Mouse (Mus musculus) kidney, embryonic 14.5 days (tissue): Measurements from ENCODE around the gene Hist1h2bc. TPM values are rescaled to one million over a fixed set of nuclear protein-coding genes. Genes with fewer than 3 reads are reported as not detected.

Experiments used
- ATAC-seq: fragments of 200-750 bp; cut with Nextera tagmentation; 2 replicates; pipeline ENCODE4 v1.8.0; 2017; ENCODE audit warnings: moderate number of reproducible peaks, mild to moderate bottlenecking, moderate TSS enrichment, moderate library complexity; ENCODE audit not compliant: low FRiP score, low TSS enrichment
- H3K27ac ChIP-seq: fragments of 300-500 bp; sonication (generic); 2 replicates; pipeline ENCODE4 v1.5.1; 2014; ENCODE audit warnings: low read depth, mild to moderate bottlenecking, low read length, moderate library complexity, mixed read lengths
- H3K27me3 ChIP-seq: fragments of 300-500 bp; sonication (generic); 2 replicates; pipeline ENCODE4 v1.6.1; 2014; ENCODE audit warnings: mild to moderate bottlenecking, low read length; ENCODE audit not compliant: control insufficient read depth, insufficient read depth
- H3K36me3 ChIP-seq: fragments of 300-500 bp; sonication (generic); 2 replicates; pipeline ENCODE4 v1.6.1; 2014; ENCODE audit warnings: low read length, mixed read lengths; ENCODE audit not compliant: control insufficient read depth, insufficient read depth
- H3K4me1 ChIP-seq: fragments of 300-500 bp; sonication (generic); 2 replicates; pipeline ENCODE4 v1.6.1; 2014; ENCODE audit warnings: low read length, mixed read lengths; ENCODE audit not compliant: control insufficient read depth, insufficient read depth
- H3K4me2 ChIP-seq: fragments of 300-500 bp; sonication (generic); replicated peaks from 2 replicates; pipeline ENCODE4 v1.6.1; 2014; ENCODE audit warnings: low read depth, mild to moderate bottlenecking, low read length
- H3K4me3 ChIP-seq: fragments of 300-500 bp; sonication (generic); 2 replicates; pipeline ENCODE4 v1.5.1; 2014; ENCODE audit warnings: mild to moderate bottlenecking, low read length
- H3K9ac ChIP-seq: fragments of 300-500 bp; sonication (generic); 2 replicates; pipeline ENCODE4 v1.6.1; 2014; ENCODE audit warnings: low read depth, mild to moderate bottlenecking, low read length, moderate library complexity
- H3K9me3 ChIP-seq: fragments of 300-500 bp; sonication (generic); 2 replicates; pipeline ENCODE4 v1.6.1; 2016; ENCODE audit warnings: low read length; ENCODE audit not compliant: control insufficient read depth
- WGBS: fragments of 180-500 bp; shearing (Covaris S2); extraction: QIAGEN DNeasy Blood & Tissue Kit; methylation state at CpG from one replicate; pipeline ENCODE4 v1.1.7; 2014; 5-methylcytosine and 5-hydroxymethylcytosine counted together
- microRNA-seq: library from miRNA; unstranded; fragments of <30 nt; microRNA quantifications from one replicate; pipeline ENCODE4, GENCODE M21; 2016
- polyA plus RNA-seq: library from polyadenylated mRNA; unstranded; fragments of >200 nt; fragmentation: Nextera tagmentation; extraction: Ambion mirVana; gene quantifications from 2 replicates; pipeline ENCODE4 v1.2.1, GENCODE M21; 2014

Gene Hist1h2bc
- polyA plus RNA-seq, 1 experiment from 2014 or later: 54.0 TPM

- ATAC-seq: peak; percentile 95
- Histone ChIP-seq H3K4me2 (peak within 1 kb of the TSS; percentile 72), H3K27ac (peak within 1 kb of the TSS; percentile 99), H3K4me1 (peaks cover 7% of the 10 kb centered on the region; the same call in 1 of the 2 replicates), H3K4me3 (peak within 1 kb of the TSS; percentile 51), H3K9me3 (no peaks in the 10 kb centered on the region), H3K36me3 (no peaks in the 10 kb centered on the region), H3K9ac (peak within 1 kb of the TSS; percentile 74), H3K27me3 (no peaks in the 10 kb centered on the region)
- WGBS: under 1% methylated on average over 30 of the region's 38 CpGs
Measured at GRCm38 (mm10) chr13:23738677-23739068, 54.7 kb downstream of the Hist1h2bc start, which contains the start of gene Hist1h1c. Gene Hist1h1c, plus strand, starts transcription at chr13:23738808.

- under 1% methylated on average over 39 of the region's 39 CpGs for WGBS
- Histone ChIP-seq H3K27me3 (no peaks in the 10 kb centered on the region), H3K9ac (peak overlapping the region; percentile 74), H3K4me1 (peaks cover 10% of the 10 kb centered on the region; the same call in 1 of the 2 replicates), H3K4me3 (peak overlapping the region; percentile 51), H3K4me2 (peak overlapping the region; percentile 72), H3K36me3 (no peaks in the 10 kb centered on the region), H3K27ac (peak overlapping the region; percentile 99), H3K9me3 (no peaks in the 10 kb centered on the region)
- peak; percentile 94 for ATAC-seq
Measured at GRCm38 (mm10) chr13:23739069-23739921, 55.3 kb downstream of the Hist1h2bc start.

GRCm38 (mm10) chr13:23739922-23740252 is 55.9 kb downstream of the Hist1h2bc start:
- H3K9ac ChIP-seq: peak overlapping the region; percentile 74
- H3K9me3 ChIP-seq: no peaks in the 10 kb centered on the region
- H3K4me1 ChIP-seq: peaks cover 13% of the 10 kb centered on the region; the same call in 1 of the 2 replicates
- no peaks in the 10 kb centered on the region for H3K27me3 ChIP-seq
- peak overlapping the region; percentile 51 for H3K4me3 ChIP-seq
- no peak for ATAC-seq
- WGBS: under 1% methylated on average over 14 of the region's 14 CpGs
- H3K27ac ChIP-seq: peak overlapping the region; percentile 99
- peak overlapping the region; percentile 72 for H3K4me2 ChIP-seq
- no peaks in the 10 kb centered on the region for H3K36me3 ChIP-seq

- WGBS: 22% methylated on average over 13 of the region's 13 CpGs
- Histone ChIP-seq H3K9ac (peak overlapping the region; percentile 74), H3K36me3 (no peaks in the 10 kb centered on the region), H3K9me3 (no peaks in the 10 kb centered on the region), H3K4me1 (peaks cover 13% of the 10 kb centered on the region; the same call in 1 of the 2 replicates), H3K4me3 (peak overlapping the region; percentile 51), H3K27me3 (no peaks in the 10 kb centered on the region), H3K27ac (peak overlapping the region; percentile 99), H3K4me2 (peak overlapping the region; percentile 72)
- ATAC-seq: no peak
Measured at GRCm38 (mm10) chr13:23740256-23740840, 56.3 kb downstream of the Hist1h2bc start.

- peak overlapping the region; percentile 51; the same call in 1 of the 2 replicates for H3K4me3 ChIP-seq
- peaks cover 13% of the 10 kb centered on the region; the same call in 1 of the 2 replicates for H3K4me1 ChIP-seq
- peak overlapping the region; percentile 74; the same call in 1 of the 2 replicates for H3K9ac ChIP-seq
- ATAC-seq: no peak
- no peaks in the 10 kb centered on the region for H3K9me3 ChIP-seq
- peak overlapping the region; percentile 99; the same call in 1 of the 2 replicates for H3K27ac ChIP-seq
- no peaks in the 10 kb centered on the region for H3K36me3 ChIP-seq
- no peaks in the 10 kb centered on the region for H3K27me3 ChIP-seq
- H3K4me2 ChIP-seq: peak overlapping the region; percentile 72
- 47% methylated on average over 5 of the region's 5 CpGs for WGBS
Measured at GRCm38 (mm10) chr13:23740910-23741309, 56.9 kb downstream of the Hist1h2bc start.

GRCm38 (mm10) chr13:23742007-23742406 is 58.0 kb downstream of the Hist1h2bc start:
- Histone ChIP-seq H3K4me1 (peaks cover 13% of the 10 kb centered on the region; the same call in 1 of the 2 replicates), H3K4me2 (no peak overlapping the region), H3K9ac (no peak overlapping the region), H3K36me3 (no peaks in the 10 kb centered on the region), H3K27me3 (no peaks in the 10 kb centered on the region), H3K27ac (no peak overlapping the region), H3K4me3 (no peak overlapping the region), H3K9me3 (no peaks in the 10 kb centered on the region)
- no peak for ATAC-seq

Small RNA genes lying within 50 kb of the gene (microRNA-seq; reads per million reads assigned to microRNA genes)
- gene Gm44350: not detected

Other genes with a start within 250 kb of the Hist1h2bc start
- gene Btn1a1, start 218.3 kb upstream of the Hist1h2bc start, polyA plus RNA-seq: 0.09 TPM in 2 replicates
- 0.31 and 0.87 TPM in 2 replicates for gene Btn2a2, start 195.3 kb upstream of the Hist1h2bc start, polyA plus RNA-seq
- gene Hist1h4h, start 153.1 kb upstream of the Hist1h2bc start, polyA plus RNA-seq: 6.1 and 9.9 TPM in 2 replicates
- gene Hist1h2af, start 150.3 kb upstream of the Hist1h2bc start, polyA plus RNA-seq: 13.8 and 28.7 TPM in 2 replicates
- gene Hist1h3g, start 148.8 kb upstream of the Hist1h2bc start, polyA plus RNA-seq: 8.2 and 12.5 TPM in 2 replicates
- 1.4 and 2.9 TPM in 2 replicates for gene Hist1h2bh, start 140.8 kb upstream of the Hist1h2bc start, polyA plus RNA-seq
- gene Hist1h3f, start 140.1 kb upstream of the Hist1h2bc start, polyA plus RNA-seq: 1.2 and 2.0 TPM in 2 replicates
- gene Hist1h4f, start 132.6 kb upstream of the Hist1h2bc start, polyA plus RNA-seq: 1.1 and 2.9 TPM in 2 replicates
- gene Hist1h1d, start 130.9 kb upstream of the Hist1h2bc start, polyA plus RNA-seq: 0.70 and 1.2 TPM in 2 replicates
- 11.4 and 15.4 TPM in 2 replicates for gene Hist1h3e, start 121.8 kb upstream of the Hist1h2bc start, polyA plus RNA-seq
- gene Hist1h2ae, start 113.0 kb upstream of the Hist1h2bc start, polyA plus RNA-seq: 114 and 155 TPM in 2 replicates
- 7.9 and 12.9 TPM in 2 replicates for gene Hist1h2bg, start 112.8 kb upstream of the Hist1h2bc start, polyA plus RNA-seq
- gene Hist1h2bf, start 110.0 kb upstream of the Hist1h2bc start, polyA plus RNA-seq: 6.7 and 10.8 TPM in 2 replicates
- gene Hist1h2ad, start 109.8 kb upstream of the Hist1h2bc start, polyA plus RNA-seq: 2.9 and 5.3 TPM in 2 replicates
- gene Hist1h3d, start 108.4 kb upstream of the Hist1h2bc start, polyA plus RNA-seq: 12.0 and 14.7 TPM in 2 replicates
- gene Hist1h4d, start 102.6 kb upstream of the Hist1h2bc start, polyA plus RNA-seq: 113 and 136 TPM in 2 replicates
- gene Hist1h2be, start 63.1 kb upstream of the Hist1h2bc start, polyA plus RNA-seq: 2.9 and 3.1 TPM in 2 replicates
- gene Hist1h1e, start 61.6 kb upstream of the Hist1h2bc start, polyA plus RNA-seq: 17.6 and 20.4 TPM in 2 replicates
- gene Hist1h2ac, start 251 bp upstream of the Hist1h2bc start, polyA plus RNA-seq: 1.3 and 1.9 TPM in 2 replicates
- gene Hist1h1t, start 11.6 kb downstream of the Hist1h2bc start, polyA plus RNA-seq: not detected in 2 replicates
- 9.0 and 15.0 TPM in 2 replicates for gene Hist1h4c, start 14.3 kb downstream of the Hist1h2bc start, polyA plus RNA-seq
- 6.0 and 7.6 TPM in 2 replicates for gene Hfe, start 26.7 kb downstream of the Hist1h2bc start, polyA plus RNA-seq
- gene Hist1h1c, start 54.6 kb downstream of the Hist1h2bc start, polyA plus RNA-seq: 21.6 and 28.4 TPM in 2 replicates
- gene Hist1h3c, start 61.4 kb downstream of the Hist1h2bc start, polyA plus RNA-seq: 12.7 and 18.3 TPM in 2 replicates
- gene Hist1h2bb, start 62.5 kb downstream of the Hist1h2bc start, polyA plus RNA-seq: 2.7 and 6.8 TPM in 2 replicates
- gene Hist1h2ab, start 66.9 kb downstream of the Hist1h2bc start, polyA plus RNA-seq: 70.3 and 91.4 TPM in 2 replicates
- 12.5 and 22.2 TPM in 2 replicates for gene Hist1h3b, start 68.1 kb downstream of the Hist1h2bc start, polyA plus RNA-seq
- gene Hist1h4b, start 72.8 kb downstream of the Hist1h2bc start, polyA plus RNA-seq: 7.0 and 9.2 TPM in 2 replicates
- 1.3 and 1.9 TPM in 2 replicates for gene Hist1h4a, start 77.0 kb downstream of the Hist1h2bc start, polyA plus RNA-seq
- gene Hist1h3a, start 78.2 kb downstream of the Hist1h2bc start, polyA plus RNA-seq: 8.8 and 11.6 TPM in 2 replicates
- 3.5 and 6.5 TPM in 2 replicates for gene Hist1h1a, start 79.5 kb downstream of the Hist1h2bc start, polyA plus RNA-seq
- not detected in 2 replicates for gene Trim38, start 85.7 kb downstream of the Hist1h2bc start, polyA plus RNA-seq
- gene Slc17a2, start 122.8 kb downstream of the Hist1h2bc start, polyA plus RNA-seq: 0.07 and 0.12 TPM in 2 replicates
- gene Slc17a3, start 155.2 kb downstream of the Hist1h2bc start, polyA plus RNA-seq: 0.53 and 1.1 TPM in 2 replicates
- gene Slc17a1, start 183.6 kb downstream of the Hist1h2bc start, polyA plus RNA-seq: 0.47 and 1.6 TPM in 2 replicates
- 2.0 and 2.5 TPM in 2 replicates for gene Slc17a4, start 230.8 kb downstream of the Hist1h2bc start, polyA plus RNA-seq
- not detected in 2 replicates for gene Hist1h2ba, start 250.0 kb downstream of the Hist1h2bc start, polyA plus RNA-seq